Mouse (Mus musculus): ENCODE results near the gene Mark3. TPM values are rescaled to one million over a fixed set of nuclear protein-coding genes. Genes with fewer than 3 reads are reported as not detected.
A peak's percentile ranks its signal among the peaks of the same experiment; 100 is the strongest.

Gene Mark3
- polyA plus RNA-seq, 1 experiment from 2014 or later: 85.4 TPM

GRCm38 (mm10) chr12:111560286-111560685 lies 14.0 kb upstream of the Mark3 start:
- H3K27me3 ChIP-seq: no peaks in the 10 kb centered on the region
- ATAC-seq: peak; percentile 8
- in situ Hi-C loops (cut with MboI; ENCODE audit: low pct_unique_long_range_greater_than_20kb): no loop called here
- DNase-seq (ENCODE audit: low read depth, low spot score): no peak
- no peak for TF ChIP-seq CTCF (IDR thresholded peaks at IDR 0.05)
- CTCF ChIA-PET: no interaction called here
- POLR2A ChIA-PET: interaction anchor here (0.5 kb wide), 1 partner anchor 18 kb away, joined by 3 read pairs; no protein-coding TSS in a partner anchor

- in situ Hi-C loops (cut with MboI; ENCODE audit: low pct_unique_long_range_greater_than_20kb): no loop called here
- H3K27me3 ChIP-seq: no peaks in the 10 kb centered on the region
- no peak for TF ChIP-seq CTCF (IDR thresholded peaks at IDR 0.05)
- ATAC-seq (no peak), DNase-seq (ENCODE audit: low read depth, low spot score) (no peak)
- ChIA-PET POLR2A (no interaction called here), CTCF (no interaction called here)
Measured at GRCm38 (mm10) chr12:111562276-111562814, 12.0 kb upstream of the Mark3 start.

DNA sequence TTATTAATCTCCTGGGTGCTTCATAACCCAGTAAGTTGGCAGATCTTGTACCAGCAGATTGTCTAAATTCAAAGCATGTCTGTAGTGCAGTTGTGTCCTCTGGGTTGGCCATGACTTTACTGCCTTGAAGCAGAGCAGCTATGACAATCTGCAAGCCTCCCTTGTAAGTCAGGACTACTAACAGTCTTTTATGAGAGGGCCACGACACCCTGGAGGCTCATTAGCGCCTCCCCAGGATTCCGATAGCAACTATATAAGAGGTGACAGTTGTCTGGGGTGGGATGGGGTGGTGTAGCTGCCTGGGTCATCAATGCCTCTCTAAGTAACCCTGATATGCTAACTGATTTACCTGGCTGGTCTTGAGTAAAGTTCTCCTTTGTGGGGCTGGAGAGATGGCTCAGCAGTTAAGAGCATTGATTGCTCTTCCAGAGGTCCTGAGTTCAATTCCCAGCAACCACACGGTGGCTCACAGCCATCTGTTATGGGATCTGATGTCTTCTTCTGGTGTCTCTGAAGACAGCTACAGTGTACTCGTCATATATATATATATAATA lies 11.2 kb upstream of the Mark3 start:
- CTCF ChIA-PET: interaction anchor here (0.6 kb wide), 1 partner anchor 42 kb away, joined by 3 read pairs; no protein-coding TSS in a partner anchor
- ATAC-seq: peak; percentile 40
- in situ Hi-C loops (cut with MboI; ENCODE audit: low pct_unique_long_range_greater_than_20kb): no loop called here

GRCm38 (mm10) chr12:111565363-111565762 lies 9.0 kb upstream of the Mark3 start:
- in situ Hi-C loops (cut with MboI; ENCODE audit: low pct_unique_long_range_greater_than_20kb): no loop called here
- TF ChIP-seq CTCF (IDR thresholded peaks at IDR 0.05): no peak
- ChIA-PET CTCF (no interaction called here), POLR2A (no interaction called here)
- DNase-seq (ENCODE audit: low read depth, low spot score) (no peak), ATAC-seq (no peak)
- no peaks in the 10 kb centered on the region for H3K27me3 ChIP-seq

More for the DNA sequence above, 11.2 kb upstream of the Mark3 start:
- H3K27me3 ChIP-seq: no peaks in the 10 kb centered on the region
- TF ChIP-seq CTCF (IDR thresholded peaks at IDR 0.05): peak; percentile 43
- no peak for DNase-seq (ENCODE audit: low read depth, low spot score)
- POLR2A ChIA-PET: no interaction called here

DNA sequence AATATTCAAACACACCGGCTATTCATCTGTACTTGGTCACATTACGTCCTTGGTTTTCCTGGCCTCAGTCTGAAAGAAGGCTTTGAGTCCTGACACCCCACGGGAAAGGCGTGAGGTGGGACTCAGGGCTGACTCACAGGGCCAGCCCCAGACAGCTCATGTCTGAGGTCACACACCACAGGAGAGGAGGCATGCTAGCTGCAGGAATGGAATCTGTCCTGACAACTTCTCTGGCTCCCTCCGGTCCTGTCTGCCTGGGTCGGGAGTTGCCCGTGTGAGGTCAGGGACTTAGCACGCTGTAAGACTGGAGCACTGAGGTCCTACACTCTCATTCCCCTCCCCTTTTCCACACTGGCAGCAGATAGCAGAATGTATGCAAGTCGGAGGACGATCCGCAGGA lies 5.5 kb upstream of the Mark3 start:
- peak; percentile 98 for ATAC-seq
- POLR2A ChIA-PET: no interaction called here
- H3K27me3 ChIP-seq: no peaks in the 10 kb centered on the region
- CTCF ChIA-PET: interaction anchor here (0.8 to 1.6 kb wide), 2 partner anchors 35 to 85 kb away, joined by 3 read pairs; no protein-coding TSS in a partner anchor
- peak; percentile 87 for DNase-seq (ENCODE audit: low read depth, low spot score)
- in situ Hi-C loops (cut with MboI; ENCODE audit: low pct_unique_long_range_greater_than_20kb): no loop called here
- TF ChIP-seq CTCF (IDR thresholded peaks at IDR 0.05): no peak

DNA sequence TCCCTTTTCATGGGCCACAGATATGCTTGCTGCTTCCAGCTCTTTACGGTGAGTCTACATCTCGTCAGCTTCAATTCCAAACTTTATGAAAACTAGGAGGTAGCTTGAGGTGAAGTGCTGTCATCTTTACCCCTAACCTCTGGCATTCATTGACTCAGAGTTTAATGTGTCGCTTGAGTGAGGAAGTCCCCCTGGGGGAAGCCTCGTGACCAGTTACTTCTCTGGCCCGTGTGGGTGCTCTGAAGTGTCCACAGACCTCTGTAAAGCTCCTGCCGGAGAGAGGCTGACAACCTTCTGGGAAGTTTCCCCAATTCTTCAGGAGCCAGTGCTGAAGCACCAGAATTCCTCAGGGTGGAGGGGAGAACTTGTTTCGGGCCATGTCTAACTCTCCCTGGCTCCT lies 1.9 kb upstream of the Mark3 start:
- ChIA-PET CTCF (no interaction called here), POLR2A (no interaction called here)
- in situ Hi-C loops (cut with MboI; ENCODE audit: low pct_unique_long_range_greater_than_20kb): no loop called here
- ATAC-seq (no peak), DNase-seq (ENCODE audit: low read depth, low spot score) (no peak)
- TF ChIP-seq CTCF (IDR thresholded peaks at IDR 0.05): no peak
- no peaks in the 10 kb centered on the region for H3K27me3 ChIP-seq

DNA sequence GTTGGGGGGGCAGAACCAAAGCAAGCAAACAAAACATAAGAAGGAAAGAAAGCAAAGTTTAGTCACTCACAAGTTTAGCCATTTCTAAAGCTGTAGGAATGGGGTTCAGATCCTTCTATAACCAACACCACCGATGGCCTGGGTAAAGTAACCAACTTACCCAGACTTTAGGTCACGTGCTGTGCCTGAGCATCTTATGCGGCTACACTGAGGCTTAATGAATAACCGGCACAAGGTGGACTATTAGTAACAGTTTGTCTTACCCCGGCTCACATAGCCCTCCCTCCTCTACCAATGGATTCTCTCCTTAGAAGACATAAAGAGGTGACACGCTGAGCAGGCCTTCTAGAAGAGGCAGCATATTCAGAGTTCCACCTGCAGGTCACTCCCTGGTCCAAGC lies 1.0 kb upstream of the Mark3 start:
- DNase-seq (ENCODE audit: low read depth, low spot score): no peak
- in situ Hi-C loops (cut with MboI; ENCODE audit: low pct_unique_long_range_greater_than_20kb): no loop called here
- ATAC-seq: no peak
- ChIA-PET CTCF (no interaction called here), POLR2A (no interaction called here)
- no peaks in the 10 kb centered on the region for H3K27me3 ChIP-seq
- TF ChIP-seq CTCF (IDR thresholded peaks at IDR 0.05): no peak

- ChIA-PET CTCF (interaction anchor here (0.7 kb wide), 1 partner anchor 51 kb away, joined by 4 read pairs; no protein-coding TSS in a partner anchor), POLR2A (no interaction called here)
- ATAC-seq (peak; percentile 22), DNase-seq (ENCODE audit: low read depth, low spot score) (no peak)
- in situ Hi-C loops (cut with MboI; ENCODE audit: low pct_unique_long_range_greater_than_20kb): no loop called here
- H3K27me3 ChIP-seq: no peaks in the 10 kb centered on the region
- no peak for TF ChIP-seq CTCF (IDR thresholded peaks at IDR 0.05)
Measured at GRCm38 (mm10) chr12:111574887-111575838, 840 bp downstream of the Mark3 start.

DNA sequence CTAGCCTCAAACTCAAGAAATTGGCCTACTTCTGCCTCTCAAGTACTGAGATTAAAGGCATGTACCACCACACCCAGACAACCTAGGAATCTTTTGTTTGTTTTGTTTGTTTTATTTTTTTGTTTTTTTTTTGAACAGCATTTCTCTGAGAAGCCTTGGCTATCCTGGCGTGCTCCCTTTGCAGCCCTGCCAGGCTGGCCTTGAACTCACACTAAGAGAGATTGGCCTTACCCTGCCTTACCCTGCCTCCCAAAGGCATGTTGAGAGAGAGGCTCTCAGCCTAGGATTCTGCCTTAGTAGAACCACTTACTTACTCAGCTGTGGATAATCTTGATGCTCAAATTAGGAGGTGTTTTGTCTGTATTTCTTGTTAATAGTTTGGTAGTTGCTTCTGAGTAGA lies 8.7 kb downstream of the Mark3 start:
- H3K27me3 ChIP-seq: no peaks in the 10 kb centered on the region
- in situ Hi-C loops (cut with MboI; ENCODE audit: low pct_unique_long_range_greater_than_20kb): no loop called here
- ATAC-seq (no peak), DNase-seq (ENCODE audit: low read depth, low spot score) (no peak)
- ChIA-PET CTCF (no interaction called here), POLR2A (no interaction called here)
- no peak for TF ChIP-seq CTCF (IDR thresholded peaks at IDR 0.05)

DNA sequence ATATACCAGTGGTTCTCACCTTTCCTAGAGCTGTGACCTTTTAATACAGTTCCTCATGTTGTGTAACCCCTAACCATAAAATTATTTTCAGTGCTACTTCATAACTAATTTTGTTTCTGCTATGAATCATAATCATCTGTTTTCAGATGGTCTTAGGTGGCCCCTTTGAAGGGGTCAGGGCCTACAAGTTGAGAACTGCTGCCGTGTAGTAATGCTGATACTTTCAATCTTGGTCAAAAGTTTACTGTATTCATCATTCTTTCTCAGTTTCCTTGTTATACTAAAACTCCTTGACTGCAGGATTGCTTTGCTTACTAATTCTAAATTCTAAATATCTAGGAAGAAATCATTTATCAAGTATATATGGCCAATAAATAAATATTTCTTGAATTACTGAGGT lies 10.1 kb downstream of the Mark3 start:
- ChIA-PET POLR2A (no interaction called here), CTCF (no interaction called here)
- in situ Hi-C loops (cut with MboI; ENCODE audit: low pct_unique_long_range_greater_than_20kb): no loop called here
- ATAC-seq (no peak), DNase-seq (ENCODE audit: low read depth, low spot score) (no peak)
- H3K27me3 ChIP-seq: no peaks in the 10 kb centered on the region
- TF ChIP-seq CTCF (IDR thresholded peaks at IDR 0.05): no peak

- no peak for TF ChIP-seq CTCF (IDR thresholded peaks at IDR 0.05)
- in situ Hi-C loops (cut with MboI; ENCODE audit: low pct_unique_long_range_greater_than_20kb): no loop called here
- no peaks in the 10 kb centered on the region for H3K27me3 ChIP-seq
- POLR2A ChIA-PET: no interaction called here
- ATAC-seq (no peak), DNase-seq (ENCODE audit: low read depth, low spot score) (no peak)
- CTCF ChIA-PET: no interaction called here
Measured at GRCm38 (mm10) chr12:111587252-111587651, 12.9 kb downstream of the Mark3 start.
